Comparison of ENCODE assay signal across 32 mouse cellular contexts in the genomic region with DNA sequence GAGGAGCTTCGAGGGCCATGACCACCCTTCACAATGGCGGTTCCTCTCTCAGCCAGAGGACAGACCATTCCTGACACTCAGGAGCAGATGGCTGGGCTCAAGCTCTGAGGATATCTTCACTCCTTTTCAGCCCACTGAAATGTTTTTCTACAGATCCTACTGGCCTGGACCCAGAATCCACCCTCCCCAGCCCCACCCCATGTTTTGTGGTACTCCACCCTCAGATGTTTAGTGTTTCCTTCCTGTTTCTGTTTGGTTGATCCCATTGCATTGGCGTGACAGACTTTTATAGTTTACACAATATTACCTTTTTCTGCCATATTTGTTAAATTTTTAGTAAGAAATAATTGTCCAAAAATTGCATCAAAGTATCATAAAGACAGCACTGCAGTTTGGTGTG. TPM values are rescaled to one million over a fixed set of nuclear protein-coding genes. Genes with fewer than 3 reads are reported as not detected.
DNase-seq lines count a peak whose midpoint lies in the region; ATAC-seq and TF ChIP-seq lines count a peak whose summit lies in the region.
"Had no signal": no experiment of that assay in that cellular context is flagged by ENCODE, and none has a peak within 500 bp of the region (broad histone marks: within the 10 kb centered on the region; RNA-seq: fewer than 3 reads in every experiment).

No protein-coding gene starts in this region.

- TF ChIP-seq RAD21 in MEL (IDR thresholded peaks at IDR 0.05; ENCODE audit: low read depth, low read length): no peak

- H3K36me3 ChIP-seq in heart, postnatal 0 days (replicated peaks; ENCODE audit: control insufficient read depth, insufficient read depth, low read length): no peaks in the 10 kb centered on the region
- H3K36me3 ChIP-seq in heart, embryonic 10.5 days: no peaks in the 10 kb centered on the region
- H3K36me3 ChIP-seq in MEL (ENCODE audit: control insufficient read depth in 1 of 2, insufficient read depth in 2 of 2, low read length in 2 of 2): peaks cover 0 to 11% of the 10 kb centered on the region in 2 experiments; a peak in 2 of 4 replicates
- H3K36me3 ChIP-seq in thymus, adult 2 months (ENCODE audit: control insufficient read depth, insufficient read depth, low read length): no peaks in the 10 kb centered on the region
- H3K36me3 ChIP-seq: embryonic facial prominence, embryonic 12.5 days; heart, embryonic 15.5 days had no signal

- 63% methylated on average over 3 of the region's 3 CpGs for WGBS in heart, postnatal 0 days
- 65% methylated on average over 3 of the region's 3 CpGs for WGBS in heart, embryonic 10.5 days
- WGBS in thymus, adult 2 months: 64% methylated on average over 3 of the region's 3 CpGs

- no peak for TF ChIP-seq CTCF in heart, postnatal 0 days (IDR thresholded peaks at IDR 0.05; ENCODE audit: low read depth)
- TF ChIP-seq CTCF in MEL (IDR thresholded peaks at IDR 0.05 in 2 of 3, conservative IDR thresholded peaks at IDR 0.05 in 1 of 3; ENCODE audit: control insufficient read depth in 1 of 3, insufficient read depth in 1 of 3, low read depth in 2 of 3, low read length in 3 of 3, poor library complexity in 1 of 3, severe bottlenecking in 1 of 3): no peak
- TF ChIP-seq CTCF in thymus, adult 2 months (IDR thresholded peaks at IDR 0.05; ENCODE audit: borderline replicate concordance, control insufficient read depth, extremely low read depth, insufficient read depth, low read length, poor library complexity): no peak

- 0 out of 2 replicates have a peak, but pooled peaks have one; percentile 10 for ATAC-seq in heart, postnatal 0 days (ENCODE audit: insufficient read depth, low read depth)
- ATAC-seq in megakaryocyte progenitor cell, adult 5-6 weeks (replicated peaks; ENCODE audit: poor library complexity): 0 out of 2 replicates have a peak, but pooled peaks have one; percentile 21
- ATAC-seq: CD4-positive, CD25-positive, alpha-beta regulatory T cell, adult 4 months; inflammation-experienced regulatory T-cells, adult 6 months; Patski had no signal

- H3K27ac ChIP-seq in heart, postnatal 0 days (ENCODE audit: low read depth): no peak overlapping the region
- no peak overlapping the region; the same call in 1 of the 2 replicates for H3K27ac ChIP-seq in heart, embryonic 10.5 days
- peak overlapping the region; percentile 3; the same call in 1 of the 2 replicates for H3K27ac ChIP-seq in MEL (ENCODE audit: control insufficient read depth, low read depth, low read length)
- H3K27ac ChIP-seq in thymus, adult 2 months (ENCODE audit: control insufficient read depth, insufficient read depth, low read length): no peak overlapping the region
- H3K27ac ChIP-seq: embryonic facial prominence, embryonic 12.5 days; embryonic facial prominence, embryonic 15.5 days; heart, embryonic 15.5 days; hindbrain, embryonic 14.5 days; hindbrain, postnatal 0 days had no signal

- no peaks in the 10 kb centered on the region for H3K79me2 ChIP-seq in MEL (ENCODE audit: control insufficient read depth, insufficient read depth, low read length, poor library complexity)

- H3K4me1 ChIP-seq in heart, postnatal 0 days (ENCODE audit: control insufficient read depth, insufficient read depth): peaks cover 5% of the 10 kb centered on the region; the same call in 1 of the 2 replicates
- H3K4me1 ChIP-seq in heart, embryonic 10.5 days: peaks cover 22% of the 10 kb centered on the region
- H3K4me1 ChIP-seq in MEL (ENCODE audit: control insufficient read depth in 1 of 2, insufficient read depth in 2 of 2, low read length in 2 of 2): peaks cover 10 to 12% of the 10 kb centered on the region in 2 experiments
- no peaks in the 10 kb centered on the region for H3K4me1 ChIP-seq in thymus, adult 2 months (replicated peaks; ENCODE audit: control insufficient read depth, insufficient read depth, low read length)
- H3K4me1 ChIP-seq: embryonic facial prominence, embryonic 12.5 days had no signal

- no peak overlapping the region for H3K4me2 ChIP-seq in heart, postnatal 0 days (ENCODE audit: low read depth, low read length)
- H3K4me2 ChIP-seq: embryonic facial prominence, embryonic 12.5 days; embryonic facial prominence, embryonic 15.5 days; heart, embryonic 12.5 days; heart, embryonic 15.5 days; hindbrain, embryonic 14.5 days had no signal

- DNase-seq in heart, postnatal 0 days (ENCODE audit: low spot score): no peak
- no peak for DNase-seq in heart, embryonic 10.5 days (ENCODE audit: low spot score)
- peak; percentile 68 for DNase-seq in MEL (ENCODE audit: low read depth, low spot score)
- DNase-seq in MEL-GATA-1-ER (ENCODE audit: extremely low read depth, low read depth): peak; percentile 27
- DNase-seq in thymus, adult 2 months: no peak
- DNase-seq: cerebellum, adult 18-20 months; cerebellum, adult 9-10 months; cerebellum, postnatal 25 days; gastrocnemius, postnatal 10 days; gastrocnemius, postnatal 36 days; heart, adult 11 months; heart, postnatal 14 days; heart, postnatal 4 days had no signal

- no peaks in the 10 kb centered on the region for H3K9me3 ChIP-seq in heart, postnatal 0 days (replicated peaks; ENCODE audit: control insufficient read depth, low read length)
- no peaks in the 10 kb centered on the region for H3K9me3 ChIP-seq in heart, embryonic 10.5 days
- no peaks in the 10 kb centered on the region for H3K9me3 ChIP-seq in MEL (replicated peaks; ENCODE audit: insufficient read depth, low read length)
- H3K9me3 ChIP-seq: embryonic facial prominence, embryonic 12.5 days; embryonic facial prominence, embryonic 15.5 days; heart, embryonic 12.5 days; heart, embryonic 15.5 days had no signal

- no peak overlapping the region for H3K4me3 ChIP-seq in heart, postnatal 0 days (ENCODE audit: low read depth, low read length)
- no peak overlapping the region for H3K4me3 ChIP-seq in heart, embryonic 10.5 days
- H3K4me3 ChIP-seq in MEL (ENCODE audit: control insufficient read depth in 1 of 2, insufficient read depth in 1 of 2, low read depth in 2 of 2, low read length in 2 of 2): no peak overlapping the region
- H3K4me3 ChIP-seq in thymus, adult 2 months (ENCODE audit: control insufficient read depth, insufficient read depth, low read length): no peak overlapping the region
- H3K4me3 ChIP-seq: embryonic facial prominence, embryonic 12.5 days; embryonic facial prominence, embryonic 15.5 days; heart, embryonic 12.5 days; heart, embryonic 15.5 days had no signal

- H3K27me3 ChIP-seq in heart, postnatal 0 days (ENCODE audit: control insufficient read depth, insufficient read depth, low read length): no peaks in the 10 kb centered on the region
- H3K27me3 ChIP-seq in heart, embryonic 10.5 days (ENCODE audit: insufficient read depth, poor library complexity, severe bottlenecking): no peaks in the 10 kb centered on the region
- H3K27me3 ChIP-seq in MEL (ENCODE audit: control insufficient read depth in 1 of 2, insufficient read depth in 2 of 2, low read length in 2 of 2): no peaks in the 10 kb centered on the region
- H3K27me3 ChIP-seq in thymus, adult 2 months (ENCODE audit: control insufficient read depth, insufficient read depth, low read length): no peaks in the 10 kb centered on the region
- H3K27me3 ChIP-seq: embryonic facial prominence, embryonic 12.5 days; embryonic facial prominence, embryonic 15.5 days; heart, embryonic 12.5 days; heart, embryonic 15.5 days; Patski had no signal

- TF ChIP-seq POLR2A in MEL (IDR thresholded peaks at IDR 0.05; ENCODE audit: control insufficient read depth in 1 of 2, insufficient read depth in 1 of 2, low read depth in 1 of 2, low read length in 2 of 2, poor library complexity in 1 of 2): no peak
- no peak for TF ChIP-seq POLR2A in thymus, adult 2 months (IDR thresholded peaks at IDR 0.05; ENCODE audit: control insufficient read depth, extremely low read depth, insufficient read depth, low read length, poor library complexity)

- H3K9ac ChIP-seq in heart, postnatal 0 days (replicated peaks; ENCODE audit: low read depth, low read length): no peak overlapping the region
- H3K9ac ChIP-seq in MEL (ENCODE audit: control insufficient read depth, low read depth, low read length, poor library complexity, severe bottlenecking): peak overlapping the region; percentile 7; the same call in 1 of the 2 replicates
- H3K9ac ChIP-seq: embryonic facial prominence, embryonic 12.5 days; embryonic facial prominence, embryonic 15.5 days; heart, embryonic 12.5 days; heart, embryonic 15.5 days; hindbrain, embryonic 14.5 days had no signal

- no peak for TF ChIP-seq EP300 in heart, postnatal 0 days (IDR thresholded peaks at IDR 0.05; ENCODE audit: low read depth)
- 0 out of 4 replicates have a peak, but pooled peaks of 1 of the 2 experiments have one; percentile 15 for TF ChIP-seq EP300 in MEL (IDR thresholded peaks at IDR 0.05; ENCODE audit: low read depth in 1 of 2, low read length in 2 of 2)

RNA-seq across cellular contexts. Expression of gene Smco2, which starts 15.6 kb away (rescaled TPM):
- total RNA-seq in heart, postnatal 0 days (2014; rRNA removed; ENCODE audit: low replicate concordance): not detected in 2 replicates
- 0.29 and 0.43 TPM in 2 replicates for polyA plus RNA-seq in heart, postnatal 0 days (2015; fragmentation: Nextera tagmentation; extraction: Ambion mirVana)
- polyA plus RNA-seq in heart, embryonic 10.5 days (2016; fragmentation: Nextera tagmentation; extraction: Ambion mirVana): not detected in 2 replicates
- not detected in 2 replicates for total RNA-seq in MEL (2012; rRNA removed)
- polyA plus RNA-seq in MEL (2012; ENCODE audit: insufficient read depth in 1 of 2, insufficient read length in 2 of 2, low read depth in 1 of 2, low replicate concordance in 2 of 2, missing spikeins in 1 of 2): not detected
- not detected in 2 replicates for total RNA-seq in megakaryocyte progenitor cell, adult 5-6 weeks (2015)
- not detected in 2 replicates for total RNA-seq in megakaryocyte progenitor cell, adult 5-6 weeks (2017)
- polyA plus RNA-seq in thymus, adult 2 months (2012; rRNA removed): 0.42 TPM in 1 of 2 replicates, not detected in the other
- total RNA-seq: adrenal gland, adult 18-20 months; adrenal gland, postnatal 10 days; adrenal gland, postnatal 36 days; common myeloid progenitor, adult 5-6 weeks; gastrocnemius, adult 18-20 months; gastrocnemius, postnatal 10 days; gastrocnemius, postnatal 36 days; hindbrain, postnatal 0 days had no signal
- polyA plus RNA-seq: C2C12; CD4-positive, CD25-positive, alpha-beta regulatory T cell, adult 4 months; embryonic facial prominence, embryonic 12.5 days; embryonic facial prominence, embryonic 15.5 days; forebrain, embryonic 11.5 days; heart, embryonic 12.5 days; hindbrain, embryonic 11.5 days; hindbrain, embryonic 14.5 days; hindbrain, postnatal 0 days; inflammation-experienced regulatory T-cells, adult 6 months; intestine, embryonic 16.5 days; Patski had no signal

RNA-seq across cellular contexts. Expression of gene Arntl2, which starts 38.5 kb away (rescaled TPM):
- total RNA-seq in heart, postnatal 0 days (2014; rRNA removed; ENCODE audit: low replicate concordance): 3.2 TPM in 1 of 2 replicates, not detected in the other
- polyA plus RNA-seq in heart, postnatal 0 days (2015; fragmentation: Nextera tagmentation; extraction: Ambion mirVana): 1.8 and 3.1 TPM in 2 replicates
- 2.7 and 3.6 TPM in 2 replicates for polyA plus RNA-seq in heart, embryonic 10.5 days (2016; fragmentation: Nextera tagmentation; extraction: Ambion mirVana)
- total RNA-seq in MEL (2012; rRNA removed): 16.8 and 20.2 TPM in 2 replicates
- 10 to 100 TPM in 1 of 2 experiments, not detected in 1; 20.6 TPM for polyA plus RNA-seq in MEL (2012; ENCODE audit: insufficient read depth in 1 of 2, insufficient read length in 2 of 2, low read depth in 1 of 2, low replicate concordance in 2 of 2, missing spikeins in 1 of 2)
- total RNA-seq in megakaryocyte progenitor cell, adult 5-6 weeks (2015): not detected in 2 replicates
- total RNA-seq in megakaryocyte progenitor cell, adult 5-6 weeks (2017): not detected in 2 replicates
- 5.2 and 6.2 TPM in 2 replicates for polyA plus RNA-seq in thymus, adult 2 months (2012; rRNA removed)
- total RNA-seq: common myeloid progenitor, adult 5-6 weeks had no signal

RNA-seq across cellular contexts. Expression of gene Ppfibp1, which starts 53.9 kb away (rescaled TPM):
- 43.0 and 56.5 TPM in 2 replicates for total RNA-seq in heart, postnatal 0 days (2014; rRNA removed; ENCODE audit: low replicate concordance)
- 38.8 and 39.5 TPM in 2 replicates for polyA plus RNA-seq in heart, postnatal 0 days (2015; fragmentation: Nextera tagmentation; extraction: Ambion mirVana)
- polyA plus RNA-seq in heart, embryonic 10.5 days (2016; fragmentation: Nextera tagmentation; extraction: Ambion mirVana): 67.3 and 88.3 TPM in 2 replicates
- 12.2 and 13.8 TPM in 2 replicates for total RNA-seq in MEL (2012; rRNA removed)
- 10 to 100 TPM in 1 of 2 experiments, not detected in 1; 14.6 TPM for polyA plus RNA-seq in MEL (2012; ENCODE audit: insufficient read depth in 1 of 2, insufficient read length in 2 of 2, low read depth in 1 of 2, low replicate concordance in 2 of 2, missing spikeins in 1 of 2)
- total RNA-seq in megakaryocyte progenitor cell, adult 5-6 weeks (2015): 6.8 and 9.5 TPM in 2 replicates
- total RNA-seq in megakaryocyte progenitor cell, adult 5-6 weeks (2017): 9.8 and 19.6 TPM in 2 replicates
- polyA plus RNA-seq in thymus, adult 2 months (2012; rRNA removed): 4.2 and 5.0 TPM in 2 replicates

Comparison
In these comparisons a context has a peak if more than half of its experiments do, and no peak if none do; other contexts are left out.
1. DNase-seq: peak in MEL (single experiment) and MEL-GATA-1-ER (single experiment); none in heart, postnatal 0 days (single experiment), heart, embryonic 10.5 days (single experiment) and thymus, adult 2 months (single experiment).